Mouse (Mus musculus): Measurements from ENCODE around the gene C87414. TPM values are rescaled to one million over a fixed set of nuclear protein-coding genes. Genes with fewer than 3 reads are reported as not detected.

C87414 gene
- polyA plus RNA-seq (2021; fragmentation: Nextera tagmentation) = not detected in 2 replicates
- long read RNA-seq, experiment 1 = 0 reads
- long read RNA-seq, experiment 2 = 0 reads

DNA sequence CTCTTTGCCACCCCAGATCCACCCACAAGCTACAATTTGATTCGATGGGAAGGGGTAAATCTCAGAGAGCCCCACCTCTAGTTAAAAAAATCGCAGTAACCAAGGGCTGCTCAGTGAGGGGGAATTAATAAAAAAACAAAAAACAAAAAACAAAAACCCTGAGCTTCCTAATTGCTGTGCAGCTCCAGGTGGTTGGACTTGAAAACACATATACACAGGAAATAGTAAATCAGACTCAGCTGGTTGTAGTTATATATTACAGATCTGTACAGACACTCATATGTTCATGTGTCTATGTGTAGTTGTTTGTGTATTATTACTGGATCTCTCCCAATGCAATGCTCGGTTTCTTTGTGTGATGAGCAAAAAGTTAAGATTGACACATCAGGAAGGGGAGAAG lies at the start of gene C87414:
TSS of gene C87414 (minus strand) at position 101 of the 400 bp plus-strand sequence.

Other genes with a start within 250 kb of the C87414 start
- not detected in 2 replicates for gene Gm16427, start 131.4 kb downstream of the C87414 start, polyA plus RNA-seq (2021; fragmentation: Nextera tagmentation)
- gene Gm7792, start 172.2 kb upstream of the C87414 start, polyA plus RNA-seq (2021; fragmentation: Nextera tagmentation) = not detected in 2 replicates

All from left cerebral cortex, adult 6 months (tissue).